Mouse (Mus musculus) splenic B cell, adult 2 months (primary cell): ENCODE data around the gene Fyco1.
"Not testable (repeated sequence)": the region's sequence is repeated elsewhere in the genome, so short reads cannot be mapped to it uniquely, and the experiment has no call there.

Experiments used
- DNase-seq: peaks from one replicate; pipeline ENCODE4 v3.0.0-alpha.2; 2011; ENCODE audit warnings: low read depth, low spot score
- H3K27me3 ChIP-seq: 2 replicates; pipeline ENCODE4 v1.6.1; 2012; ENCODE audit warnings: mild to moderate bottlenecking, low read length, moderate library complexity, mixed read lengths; ENCODE audit not compliant: control insufficient read depth, poor library complexity, insufficient read depth, severe bottlenecking
- H3K36me3 ChIP-seq: 2 replicates; pipeline ENCODE4 v1.6.1; 2012; ENCODE audit warnings: mild to moderate bottlenecking, low read length, moderate library complexity, mixed read lengths; ENCODE audit not compliant: control insufficient read depth, poor library complexity, insufficient read depth, severe bottlenecking

Gene Fyco1

GRCm38 (mm10) chr9:123801527-123801926 is 50.2 kb downstream of the Fyco1 start:
- Histone ChIP-seq H3K36me3 (peaks cover 2% of the 10 kb centered on the region), H3K27me3 (no peaks in the 10 kb centered on the region)
- DNase-seq: no peak

GRCm38 (mm10) chr9:123796174-123796573 is 55.5 kb downstream of the Fyco1 start:
- peaks cover 20% of the 10 kb centered on the region for H3K36me3 ChIP-seq
- H3K27me3 ChIP-seq: no peaks in the 10 kb centered on the region
- peak; percentile 79 for DNase-seq

GRCm38 (mm10) chr9:123788855-123789529 is 62.7 kb downstream of the Fyco1 start:
- H3K27me3 ChIP-seq: no peaks in the 10 kb centered on the region
- no peak for DNase-seq
- peaks cover 20% of the 10 kb centered on the region for H3K36me3 ChIP-seq

- H3K36me3 ChIP-seq, H3K27me3 ChIP-seq: not testable (repeated sequence)
- DNase-seq: peak; percentile 60
Measured at GRCm38 (mm10) chr9:123773299-123773698, 78.4 kb downstream of the Fyco1 start.

GRCm38 (mm10) chr9:123769532-123769931 is 82.2 kb downstream of the Fyco1 start:
- DNase-seq: peak; percentile 43
- H3K36me3 ChIP-seq: no peaks in the 10 kb centered on the region

GRCm38 (mm10) chr9:123768443-123768842 is 83.3 kb downstream of the Fyco1 start:
- H3K36me3 ChIP-seq: no peaks in the 10 kb centered on the region
- H3K27me3 ChIP-seq: no peaks in the 10 kb centered on the region
- DNase-seq: no peak

More at GRCm38 (mm10) chr9:123769532-123769931, 82.2 kb downstream of the Fyco1 start:
- no peaks in the 10 kb centered on the region for H3K27me3 ChIP-seq

- no peak for DNase-seq
- H3K27me3 ChIP-seq: no peaks in the 10 kb centered on the region
- no peaks in the 10 kb centered on the region for H3K36me3 ChIP-seq
Measured at GRCm38 (mm10) chr9:123766996-123767395, 84.7 kb downstream of the Fyco1 start.

GRCm38 (mm10) chr9:123763771-123764170 is 87.9 kb downstream of the Fyco1 start:
- Histone ChIP-seq H3K36me3 (no peaks in the 10 kb centered on the region), H3K27me3 (no peaks in the 10 kb centered on the region)
- no peak for DNase-seq

- Histone ChIP-seq H3K27me3 (no peaks in the 10 kb centered on the region), H3K36me3 (no peaks in the 10 kb centered on the region)
- peak; percentile 81 for DNase-seq
Measured at GRCm38 (mm10) chr9:123762886-123763285, 88.8 kb downstream of the Fyco1 start.

GRCm38 (mm10) chr9:123760806-123761205 is 90.9 kb downstream of the Fyco1 start:
- DNase-seq: no peak
- no peaks in the 10 kb centered on the region for H3K27me3 ChIP-seq
- no peaks in the 10 kb centered on the region for H3K36me3 ChIP-seq

- DNase-seq: no peak
- no peaks in the 10 kb centered on the region for H3K27me3 ChIP-seq
- no peaks in the 10 kb centered on the region for H3K36me3 ChIP-seq
Measured at GRCm38 (mm10) chr9:123758645-123759044, 93.1 kb downstream of the Fyco1 start.

GRCm38 (mm10) chr9:123758156-123758555 is 93.5 kb downstream of the Fyco1 start:
- no peak for DNase-seq

GRCm38 (mm10) chr9:123757326-123757725 is 94.4 kb downstream of the Fyco1 start:
- no peaks in the 10 kb centered on the region for H3K27me3 ChIP-seq
- DNase-seq: no peak
- H3K36me3 ChIP-seq: no peaks in the 10 kb centered on the region

More at GRCm38 (mm10) chr9:123758156-123758555, 93.5 kb downstream of the Fyco1 start:
- Histone ChIP-seq H3K27me3 (no peaks in the 10 kb centered on the region), H3K36me3 (no peaks in the 10 kb centered on the region)

GRCm38 (mm10) chr9:123756752-123757151 is 94.9 kb downstream of the Fyco1 start:
- Histone ChIP-seq H3K27me3 (no peaks in the 10 kb centered on the region), H3K36me3 (no peaks in the 10 kb centered on the region)
- no peak for DNase-seq

- peak; percentile 95 for DNase-seq
- Histone ChIP-seq H3K27me3 (no peaks in the 10 kb centered on the region), H3K36me3 (no peaks in the 10 kb centered on the region)
Measured at GRCm38 (mm10) chr9:123754333-123754732, 97.4 kb downstream of the Fyco1 start.

- not testable (repeated sequence) for H3K27me3 ChIP-seq, H3K36me3 ChIP-seq, DNase-seq
Measured at GRCm38 (mm10) chr9:123749687-123750086, 102.0 kb downstream of the Fyco1 start.
